Mouse (Mus musculus) kidney, embryonic 16.5 days (tissue): ENCODE measurements around the gene Ablim2. TPM values are rescaled to one million over a fixed set of nuclear protein-coding genes. Genes with fewer than 3 reads are reported as not detected.
A peak's percentile ranks its signal among the peaks of the same experiment; 100 is the strongest.

Experiments used
- ATAC-seq: fragments of 200-750 bp; cut with Nextera tagmentation; 2 replicates; pipeline ENCODE4 v1.8.0; 2017; ENCODE audit warnings: moderate TSS enrichment; ENCODE audit not compliant: low FRiP score, low TSS enrichment
- H3K27ac ChIP-seq: fragments of 300-500 bp; sonication (generic); 2 replicates; pipeline ENCODE4 v1.5.1; 2014; ENCODE audit warnings: low read length
- H3K27me3 ChIP-seq: fragments of 300-500 bp; sonication (generic); 2 replicates; pipeline ENCODE4 v1.6.1; 2014; ENCODE audit warnings: low read length, control low read depth, mixed read lengths; ENCODE audit not compliant: insufficient read depth
- H3K36me3 ChIP-seq: fragments of 300-500 bp; sonication (generic); 2 replicates; pipeline ENCODE4 v1.6.1; 2014; ENCODE audit warnings: low read length, control low read depth, mixed read lengths; ENCODE audit not compliant: insufficient read depth
- H3K4me1 ChIP-seq: fragments of 300-500 bp; sonication (generic); 2 replicates; pipeline ENCODE4 v1.6.1; 2014; ENCODE audit warnings: low read length, control low read depth, mixed read lengths; ENCODE audit not compliant: insufficient read depth
- H3K4me2 ChIP-seq: fragments of 300-500 bp; sonication (generic); replicated peaks from 2 replicates; pipeline ENCODE4 v1.6.1; 2014; ENCODE audit warnings: low read depth, low read length
- H3K4me3 ChIP-seq: fragments of 300-500 bp; sonication (generic); 2 replicates; pipeline ENCODE4 v1.5.1; 2014; ENCODE audit warnings: mild to moderate bottlenecking, low read length
- H3K9ac ChIP-seq: fragments of 300-500 bp; sonication (generic); replicated peaks from 2 replicates; pipeline ENCODE4 v1.6.1; 2014; ENCODE audit warnings: low read length
- H3K9me3 ChIP-seq: fragments of 300-500 bp; sonication (generic); 2 replicates; pipeline ENCODE4 v1.6.1; 2016; ENCODE audit warnings: low read length, control low read depth
- WGBS: fragments of 180-500 bp; shearing (Covaris S2); extraction: QIAGEN DNeasy Blood & Tissue Kit; methylation state at CpG from one replicate; pipeline ENCODE4 v1.1.7; 2014; 5-methylcytosine and 5-hydroxymethylcytosine counted together
- polyA plus RNA-seq: library from polyadenylated mRNA; unstranded; fragments of >200 nt; fragmentation: Nextera tagmentation; extraction: Ambion mirVana; gene quantifications from 2 replicates; pipeline ENCODE4 v1.2.1, GENCODE M21; 2015

Ablim2 gene
- polyA plus RNA-seq, 1 experiment from 2014 or later, result 2.8 TPM

DNA sequence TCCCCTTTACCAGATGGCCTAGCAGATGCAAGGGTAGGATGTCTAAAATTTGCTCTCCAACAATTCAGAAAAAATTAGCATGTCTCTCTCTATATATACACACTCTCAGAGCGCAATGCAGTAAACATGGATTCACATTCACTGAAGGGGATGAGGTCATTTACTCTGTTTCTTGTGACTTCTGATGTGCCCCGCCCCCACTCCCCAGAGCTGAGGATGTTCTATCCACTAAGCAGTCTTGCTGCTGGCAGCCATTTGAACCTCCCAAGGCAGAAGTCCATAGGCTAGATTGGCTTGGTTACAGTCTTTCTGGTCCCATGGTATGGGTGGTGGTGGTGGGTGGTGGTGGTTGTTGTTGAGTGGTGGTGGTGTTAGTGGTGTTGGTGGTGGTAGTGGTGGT, 35.7 kb upstream of the Ablim2 start:
- Histone ChIP-seq H3K4me3 (no peak overlapping the region), H3K9me3 (no peaks in the 10 kb centered on the region), H3K4me2 (no peak overlapping the region), H3K27ac (no peak overlapping the region), H3K36me3 (0 out of 2 replicates have a peak, but pooled peaks cover 2% of the 10 kb centered on the region), H3K4me1 (peaks cover 22% of the 10 kb centered on the region), H3K27me3 (no peaks in the 10 kb centered on the region), H3K9ac (no peak overlapping the region)
- ATAC-seq, result no peak
- WGBS, result 98% methylated on average over 2 of the region's 2 CpGs

DNA sequence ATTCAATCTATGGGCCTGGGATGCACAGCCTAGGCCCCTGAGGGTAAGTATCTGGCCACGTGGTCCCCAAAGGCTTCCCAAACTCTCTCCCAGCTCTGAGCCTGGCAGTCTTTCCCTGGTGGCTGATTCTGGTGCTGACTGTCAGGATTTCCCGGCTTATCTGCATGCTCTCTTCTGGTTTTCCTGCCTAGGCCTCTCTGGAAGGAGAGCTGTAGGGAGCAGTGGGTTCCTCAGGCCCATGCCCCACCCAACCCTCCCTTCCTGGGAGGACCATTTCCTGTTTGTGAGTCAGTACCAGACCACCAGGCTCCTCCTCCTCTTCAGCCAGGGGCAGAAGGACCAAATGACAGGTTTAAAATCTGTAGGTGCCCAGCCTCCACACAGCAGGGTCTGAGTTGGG, 35.0 kb upstream of the Ablim2 start:
- H3K36me3 ChIP-seq, result 0 out of 2 replicates have a peak, but pooled peaks cover 2% of the 10 kb centered on the region
- no peaks in the 10 kb centered on the region for H3K9me3 ChIP-seq
- peak overlapping the region; percentile 43; the same call in 1 of the 2 replicates for H3K27ac ChIP-seq
- no peak overlapping the region for H3K4me3 ChIP-seq
- H3K4me1 ChIP-seq, result peaks cover 28% of the 10 kb centered on the region
- H3K4me2 ChIP-seq, result no peak overlapping the region
- no peak overlapping the region for H3K9ac ChIP-seq
- 43% methylated on average over 2 of the region's 2 CpGs for WGBS
- ATAC-seq, result no peak
- no peaks in the 10 kb centered on the region for H3K27me3 ChIP-seq

DNA sequence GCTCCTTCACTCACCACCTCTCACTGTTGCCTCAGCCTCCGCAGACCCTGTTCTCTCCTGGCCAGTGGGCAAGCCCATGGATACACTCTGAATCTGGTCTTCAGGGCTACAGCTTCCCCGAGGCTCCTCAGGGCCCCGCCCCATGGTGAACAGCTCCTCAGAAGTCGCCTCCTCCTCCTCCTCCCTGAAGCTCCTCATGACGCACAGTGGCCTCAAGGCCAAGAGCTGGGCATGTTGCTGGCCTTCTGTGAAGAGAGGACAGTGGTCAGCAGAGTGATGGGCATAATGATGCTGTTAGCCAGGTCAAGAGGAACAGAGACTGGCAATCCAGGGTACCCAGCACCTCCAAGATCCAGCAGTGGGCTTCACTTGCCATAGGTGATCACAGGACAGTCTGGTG, 33.8 kb upstream of the Ablim2 start:
- no peaks in the 10 kb centered on the region for H3K9me3 ChIP-seq
- WGBS, result 77% methylated on average over 5 of the region's 5 CpGs
- ATAC-seq, result no peak
- H3K9ac ChIP-seq, result no peak overlapping the region
- H3K27ac ChIP-seq, result no peak overlapping the region
- H3K36me3 ChIP-seq, result 0 out of 2 replicates have a peak, but pooled peaks cover 2% of the 10 kb centered on the region
- peaks cover 30% of the 10 kb centered on the region for H3K4me1 ChIP-seq
- H3K4me3 ChIP-seq, result no peak overlapping the region
- H3K4me2 ChIP-seq, result no peak overlapping the region
- no peaks in the 10 kb centered on the region for H3K27me3 ChIP-seq

GRCm38 (mm10) chr5:35725840-35726239, 31.8 kb upstream of the Ablim2 start:
- ATAC-seq, result no peak
- Histone ChIP-seq H3K4me2 (no peak overlapping the region), H3K9me3 (no peaks in the 10 kb centered on the region), H3K36me3 (no peaks in the 10 kb centered on the region), H3K4me1 (peaks cover 37% of the 10 kb centered on the region), H3K27me3 (no peaks in the 10 kb centered on the region), H3K4me3 (no peak overlapping the region), H3K27ac (no peak overlapping the region), H3K9ac (no peak overlapping the region)
- 82% methylated on average over 3 of the region's 3 CpGs for WGBS

GRCm38 (mm10) chr5:35727447-35727846, 30.2 kb upstream of the Ablim2 start:
- no peak overlapping the region; the same call in 1 of the 2 replicates for H3K9ac ChIP-seq
- WGBS, result 89% methylated on average over 5 of the region's 5 CpGs
- no peaks in the 10 kb centered on the region for H3K36me3 ChIP-seq
- H3K4me1 ChIP-seq, result peaks cover 42% of the 10 kb centered on the region
- H3K4me2 ChIP-seq, result peak overlapping the region; percentile 54
- no peaks in the 10 kb centered on the region for H3K27me3 ChIP-seq
- H3K9me3 ChIP-seq, result no peaks in the 10 kb centered on the region
- peak overlapping the region; percentile 44 for H3K4me3 ChIP-seq
- H3K27ac ChIP-seq, result peak overlapping the region; percentile 98
- ATAC-seq, result no peak

DNA sequence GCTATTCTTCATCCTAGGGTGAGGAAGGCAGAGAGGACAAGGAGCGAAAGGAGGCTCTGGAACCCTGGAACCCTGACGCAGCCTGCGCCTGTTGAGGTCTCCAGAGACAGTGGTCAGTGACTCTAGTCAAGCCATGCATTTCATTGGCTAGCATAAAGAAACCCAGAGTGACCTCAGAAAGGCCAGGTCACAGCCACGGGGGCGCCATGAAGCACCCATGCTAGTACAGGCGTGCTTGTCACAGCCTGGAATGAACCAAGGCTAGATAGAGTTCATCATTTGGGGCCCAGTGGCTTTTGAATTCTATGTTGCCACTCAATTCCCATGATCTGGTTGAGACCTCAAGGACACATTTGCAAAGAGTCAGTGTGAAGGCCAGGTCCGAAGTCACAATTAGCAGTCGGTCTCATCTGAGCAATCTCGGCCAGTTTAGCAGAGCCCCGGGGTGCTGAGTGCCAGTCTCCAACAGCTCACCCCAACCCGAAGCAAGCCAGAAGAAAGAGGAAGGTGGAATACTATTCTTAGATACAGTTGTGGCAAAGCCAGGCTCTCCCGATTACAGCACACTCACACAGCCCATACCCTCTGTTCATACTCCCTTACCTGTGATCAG, 29.2 kb upstream of the Ablim2 start:
- no peaks in the 10 kb centered on the region for H3K27me3 ChIP-seq
- H3K4me1 ChIP-seq, result peaks cover 46% of the 10 kb centered on the region
- H3K27ac ChIP-seq, result peak overlapping the region; percentile 98
- H3K4me3 ChIP-seq, result peak overlapping the region; percentile 44
- 69% methylated on average over 12 of the region's 12 CpGs for WGBS
- no peak for ATAC-seq
- peak overlapping the region; percentile 54 for H3K4me2 ChIP-seq
- peak overlapping the region; percentile 37 for H3K9ac ChIP-seq
- no peaks in the 10 kb centered on the region for H3K36me3 ChIP-seq
- H3K9me3 ChIP-seq, result no peaks in the 10 kb centered on the region

DNA sequence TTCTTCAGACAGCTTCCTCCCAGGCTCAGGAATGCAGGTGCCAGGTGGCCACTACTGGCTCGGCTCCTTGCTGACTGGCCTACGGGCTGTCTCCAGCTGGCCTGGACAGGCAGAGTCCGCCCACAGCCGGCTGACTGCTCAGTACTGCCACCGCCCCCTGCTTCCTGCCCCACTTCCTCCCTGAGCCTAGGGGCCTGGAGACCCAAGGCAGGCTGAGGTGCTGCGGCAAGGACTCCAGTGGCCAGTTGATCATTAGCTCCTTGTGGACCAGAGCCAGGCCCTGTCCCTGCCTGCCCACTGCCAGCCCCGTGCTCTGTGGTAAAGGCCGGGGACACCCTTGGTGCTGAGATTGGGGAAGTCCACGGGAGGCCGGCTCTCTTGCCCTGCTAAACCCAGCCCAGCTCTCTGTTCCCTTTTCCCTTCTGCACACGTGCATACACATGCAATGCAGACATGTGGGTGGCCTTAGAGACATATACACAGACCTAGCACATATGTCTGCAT, 28.7 kb upstream of the Ablim2 start:
- Histone ChIP-seq H3K27ac (peak overlapping the region; percentile 98), H3K27me3 (no peaks in the 10 kb centered on the region), H3K4me1 (peaks cover 52% of the 10 kb centered on the region), H3K4me3 (peak overlapping the region; percentile 44), H3K9ac (peak overlapping the region; percentile 37), H3K9me3 (no peaks in the 10 kb centered on the region), H3K36me3 (no peaks in the 10 kb centered on the region), H3K4me2 (peak overlapping the region; percentile 54)
- peak; percentile 97 for ATAC-seq
- 32% methylated on average over 11 of the region's 11 CpGs for WGBS

DNA sequence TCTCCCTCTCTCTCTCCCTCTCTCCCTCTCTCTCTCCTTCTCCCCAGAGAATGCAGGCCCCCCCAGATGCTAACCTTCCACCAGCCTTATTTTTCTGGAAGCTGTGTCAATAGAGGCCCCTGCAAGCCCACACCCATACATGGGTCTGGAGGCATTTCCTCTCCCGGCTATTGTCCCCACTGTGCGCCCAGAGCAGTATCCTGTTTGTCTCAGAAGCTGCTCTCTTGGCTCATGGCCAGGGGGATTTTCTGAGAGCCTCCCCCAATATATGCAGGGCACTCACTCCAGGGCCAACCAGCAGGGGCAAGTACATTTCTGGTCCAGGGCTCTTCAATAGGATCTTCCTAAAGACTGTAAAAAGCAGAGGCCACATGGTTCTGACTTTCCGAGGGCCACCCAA, 27.8 kb upstream of the Ablim2 start:
- Histone ChIP-seq H3K36me3 (no peaks in the 10 kb centered on the region), H3K9ac (peak overlapping the region; percentile 37; the same call in 1 of the 2 replicates), H3K4me1 (peaks cover 54% of the 10 kb centered on the region), H3K4me2 (no peak overlapping the region), H3K9me3 (no peaks in the 10 kb centered on the region), H3K27ac (peak overlapping the region; percentile 98), H3K4me3 (no peak overlapping the region), H3K27me3 (no peaks in the 10 kb centered on the region)
- WGBS, result 78% methylated on average over 3 of the region's 3 CpGs
- ATAC-seq, result 0 out of 2 replicates have a peak, but pooled peaks have one; percentile 3

- Histone ChIP-seq H3K4me2 (no peak overlapping the region), H3K27me3 (no peaks in the 10 kb centered on the region), H3K4me3 (no peak overlapping the region), H3K36me3 (no peaks in the 10 kb centered on the region), H3K9me3 (no peaks in the 10 kb centered on the region), H3K9ac (no peak overlapping the region), H3K4me1 (peaks cover 54% of the 10 kb centered on the region), H3K27ac (peak overlapping the region; percentile 98)
- ATAC-seq, result no peak
- WGBS, result 70% methylated on average over 1 of the region's 1 CpGs
These were observed 27.1 kb upstream of the Ablim2 start for GRCm38 (mm10) chr5:35730552-35730951.

- Histone ChIP-seq H3K36me3 (no peaks in the 10 kb centered on the region), H3K9ac (no peak overlapping the region), H3K4me1 (peaks cover 54% of the 10 kb centered on the region), H3K4me3 (no peak overlapping the region), H3K9me3 (no peaks in the 10 kb centered on the region), H3K4me2 (no peak overlapping the region), H3K27ac (no peak overlapping the region), H3K27me3 (no peaks in the 10 kb centered on the region)
- 85% methylated on average over 4 of the region's 4 CpGs for WGBS
- no peak for ATAC-seq
These were observed 26.7 kb upstream of the Ablim2 start for GRCm38 (mm10) chr5:35731006-35731405.
